Mouse (Mus musculus) C2C12 (cell line): ENCODE data around the gene Pabpn1l. TPM values are rescaled to one million over a fixed set of nuclear protein-coding genes. Genes with fewer than 3 reads are reported as not detected.

Experiments used
- H3K27me3 ChIP-seq: one replicate; pipeline ENCODE4 v1.6.1; 2011; ENCODE audit not compliant: control insufficient read depth, insufficient read depth, insufficient read length
- H3K36me3 ChIP-seq: one replicate; pipeline ENCODE4 v1.6.1; 2011; ENCODE audit not compliant: control insufficient read depth, insufficient read depth
- H3K4me3 ChIP-seq: one replicate; pipeline ENCODE4 v1.5.1; 2011; ENCODE audit warnings: mild to moderate bottlenecking, control low read depth; ENCODE audit not compliant: poor library complexity, insufficient read depth, severe bottlenecking
- H3K79me2 ChIP-seq: one replicate; pipeline ENCODE4 v1.6.1; 2011; ENCODE audit not compliant: control insufficient read depth, insufficient read depth
- H3K79me3 ChIP-seq: one replicate; pipeline ENCODE4 v1.6.1; 2011; ENCODE audit warnings: low read depth, control low read depth
- H3ac ChIP-seq: one replicate; pipeline ENCODE3; 2011; ENCODE audit warnings: low read depth; ENCODE audit not compliant: control insufficient read depth, insufficient read length
- CEBPB ChIP-seq: IDR thresholded peaks from one replicate; pipeline ENCODE4 v1.6.1; 2011; ENCODE audit warnings: low read depth, mild to moderate bottlenecking, control low read depth, moderate library complexity
- CTCF ChIP-seq: IDR thresholded peaks from one replicate; pipeline ENCODE4 v1.5.1; 2011; ENCODE audit not compliant: control insufficient read depth, insufficient read depth, insufficient read length
- FOSL1 ChIP-seq: IDR thresholded peaks from one replicate; pipeline ENCODE4 v1.8.0; 2011; ENCODE audit warnings: mild to moderate bottlenecking, low read length; ENCODE audit not compliant: poor library complexity, insufficient read depth, severe bottlenecking
- MAX ChIP-seq: IDR thresholded peaks from one replicate; pipeline ENCODE4 v1.6.1; 2011; ENCODE audit warnings: mild to moderate bottlenecking, control low read depth
- MYOD1 ChIP-seq: IDR thresholded peaks from one replicate; pipeline ENCODE4 v1.6.1; 2011; ENCODE audit warnings: low read depth; ENCODE audit not compliant: control insufficient read depth, insufficient read length
- MYOG ChIP-seq: IDR thresholded peaks from one replicate; pipeline ENCODE4 v1.6.1; 2011; ENCODE audit not compliant: control insufficient read depth, insufficient read length; ENCODE audit errors: extremely low read depth
- USF1 ChIP-seq: IDR thresholded peaks from one replicate; pipeline ENCODE4 v1.6.1; 2011; ENCODE audit warnings: low read depth, mild to moderate bottlenecking, control low read depth, moderate library complexity
- polyA plus RNA-seq: library from polyadenylated mRNA; unstranded; fragments of >200 nt; fragmentation: generic; extraction: Trizol; gene quantifications from one replicate; pipeline ENCODE4 v1.2.1, GENCODE M21; 2012; ENCODE audit warnings: missing spikeins

Gene Pabpn1l
- polyA plus RNA-seq, 1 experiment, result not detected

GRCm38 (mm10) chr8:122610209-122610608 is 12.3 kb downstream of the Pabpn1l start:
- Histone ChIP-seq H3K79me3 (no peaks in the 10 kb centered on the region), H3K36me3 (no peaks in the 10 kb centered on the region), H3K4me3 (no peak overlapping the region), H3ac (no peak overlapping the region), H3K79me2 (no peaks in the 10 kb centered on the region), H3K27me3 (no peaks in the 10 kb centered on the region)
- TF ChIP-seq MAX, result no peak
- no peak for TF ChIP-seq USF1
- no peak for TF ChIP-seq FOSL1
- TF ChIP-seq CTCF, result no peak

- H3K27me3 ChIP-seq, result no peaks in the 10 kb centered on the region
Measured at GRCm38 (mm10) chr8:122606810-122607209, 15.7 kb downstream of the Pabpn1l start.

GRCm38 (mm10) chr8:122605367-122605766 is 17.2 kb downstream of the Pabpn1l start:
- Histone ChIP-seq H3K4me3 (no peak overlapping the region), H3K27me3 (no peaks in the 10 kb centered on the region)
- no peak for TF ChIP-seq MYOG
- no peak for TF ChIP-seq CEBPB
- TF ChIP-seq CTCF, result no peak
- TF ChIP-seq FOSL1, result no peak
- no peak for TF ChIP-seq MAX
- no peak for TF ChIP-seq USF1
- TF ChIP-seq MYOD1, result no peak

More at GRCm38 (mm10) chr8:122606810-122607209, 15.7 kb downstream of the Pabpn1l start:
- Histone ChIP-seq H3K79me3 (no peaks in the 10 kb centered on the region), H3K4me3 (no peak overlapping the region), H3K79me2 (no peaks in the 10 kb centered on the region), H3ac (no peak overlapping the region), H3K36me3 (no peaks in the 10 kb centered on the region)
- no peak for TF ChIP-seq MYOG
- TF ChIP-seq MAX, result no peak
- TF ChIP-seq USF1, result no peak
- TF ChIP-seq CEBPB, result no peak
- TF ChIP-seq FOSL1, result no peak

GRCm38 (mm10) chr8:122604640-122605039 is 17.9 kb downstream of the Pabpn1l start:
- Histone ChIP-seq H3K79me3 (no peaks in the 10 kb centered on the region), H3K79me2 (no peaks in the 10 kb centered on the region), H3K36me3 (peaks cover 6% of the 10 kb centered on the region), H3K4me3 (no peak overlapping the region), H3K27me3 (no peaks in the 10 kb centered on the region), H3ac (no peak overlapping the region)
- TF ChIP-seq MAX (no peak), CTCF (no peak), CEBPB (no peak), FOSL1 (no peak), USF1 (no peak), MYOG (no peak), MYOD1 (no peak)

More at GRCm38 (mm10) chr8:122605367-122605766, 17.2 kb downstream of the Pabpn1l start:
- Histone ChIP-seq H3ac (no peak overlapping the region), H3K79me3 (no peaks in the 10 kb centered on the region), H3K79me2 (no peaks in the 10 kb centered on the region), H3K36me3 (no peaks in the 10 kb centered on the region)

- no peak overlapping the region for H3K4me3 ChIP-seq
- TF ChIP-seq USF1, result no peak
- TF ChIP-seq MYOD1, result no peak
- TF ChIP-seq CTCF, result no peak
- TF ChIP-seq CEBPB, result no peak
- no peak for TF ChIP-seq FOSL1
- TF ChIP-seq MAX, result no peak
- TF ChIP-seq MYOG, result no peak
Measured at GRCm38 (mm10) chr8:122600666-122601065, 21.9 kb downstream of the Pabpn1l start.

GRCm38 (mm10) chr8:122596031-122596430 is 26.5 kb downstream of the Pabpn1l start:
- no peaks in the 10 kb centered on the region for H3K27me3 ChIP-seq
- peaks cover 7% of the 10 kb centered on the region for H3K36me3 ChIP-seq
- TF ChIP-seq CEBPB, result no peak
- TF ChIP-seq USF1, result no peak
- TF ChIP-seq MYOG, result no peak
- no peak for TF ChIP-seq MYOD1
- TF ChIP-seq MAX, result no peak
- no peak for TF ChIP-seq FOSL1
- TF ChIP-seq CTCF, result no peak
- H3K4me3 ChIP-seq, result no peak overlapping the region
- H3ac ChIP-seq, result no peak overlapping the region
- H3K79me2 ChIP-seq, result no peaks in the 10 kb centered on the region
- H3K79me3 ChIP-seq, result no peaks in the 10 kb centered on the region

More at GRCm38 (mm10) chr8:122600666-122601065, 21.9 kb downstream of the Pabpn1l start:
- H3K79me2 ChIP-seq, result no peaks in the 10 kb centered on the region
- H3K79me3 ChIP-seq, result no peaks in the 10 kb centered on the region
- H3K27me3 ChIP-seq, result no peaks in the 10 kb centered on the region
- H3ac ChIP-seq, result no peak overlapping the region
- peaks cover 7% of the 10 kb centered on the region for H3K36me3 ChIP-seq
